Mouse (Mus musculus) CH12.LX (cell line): ENCODE results near the gene Itpr1.

Source experiments
- BHLHE40 ChIP-seq: IDR thresholded peaks from 2 replicates; pipeline ENCODE4 v1.6.1; 2011; ENCODE audit warnings: mild to moderate bottlenecking, low read depth, low read length, improper control_type of control experiment
- CTCF ChIP-seq, 2 experiments: IDR thresholded peaks in 1 of 2; conservative IDR thresholded peaks in 1 of 2; 2 replicates each; pipeline ENCODE4 v1.5.1; 2011 to 2012; ENCODE audit warnings: low read depth in 2 of 2, low read length in 2 of 2, improper control_type of control experiment in 1 of 2, inconsistent platforms in 1 of 2, mild to moderate bottlenecking in 1 of 2, moderate library complexity in 1 of 2
- EP300 ChIP-seq: IDR thresholded peaks from 2 replicates; pipeline ENCODE4 v1.6.1; 2011; ENCODE audit warnings: low read length, improper control_type of control experiment
- KAT2A ChIP-seq: IDR thresholded peaks from 2 replicates; pipeline ENCODE4 v1.6.1; 2012; ENCODE audit warnings: low read length, improper control_type of control experiment, inconsistent platforms; ENCODE audit not compliant: insufficient replicate concordance
- MAZ ChIP-seq: IDR thresholded peaks from 2 replicates; pipeline ENCODE4 v1.6.1; 2012; ENCODE audit warnings: low read depth, mild to moderate bottlenecking, inconsistent platforms, low read length, improper control_type of control experiment, moderate library complexity
- MXI1 ChIP-seq: IDR thresholded peaks from 2 replicates; pipeline ENCODE4 v1.6.1; 2011; ENCODE audit warnings: mild to moderate bottlenecking, low read depth, low read length, improper control_type of control experiment
- NELFE ChIP-seq: IDR thresholded peaks from 2 replicates; pipeline ENCODE4 v1.6.1; 2011; ENCODE audit warnings: low read depth, low read length, improper control_type of control experiment
- POLR2A ChIP-seq: IDR thresholded peaks from 2 replicates; pipeline ENCODE4 v1.6.1; 2011; ENCODE audit warnings: low read depth, mild to moderate bottlenecking, improper control_type of control experiment, low read length
- USF1 ChIP-seq: IDR thresholded peaks from 2 replicates; pipeline ENCODE4 v1.6.1; 2014; ENCODE audit warnings: low read depth, mild to moderate bottlenecking, inconsistent platforms, low read length, improper control_type of control experiment
- USF2 ChIP-seq: conservative IDR thresholded peaks from 2 replicates; pipeline ENCODE4 v1.6.1; 2011; ENCODE audit warnings: low read depth, low read length, improper control_type of control experiment
- ZNF384 ChIP-seq: IDR thresholded peaks from 2 replicates; pipeline ENCODE4 v1.6.1; 2012; ENCODE audit warnings: low read depth, low read length, improper control_type of control experiment, inconsistent platforms

GRCm38 (mm10) chr6:108206914-108207566 lies 5.9 kb upstream of the Itpr1 start:
- TF ChIP-seq CTCF (conservative IDR thresholded peaks at IDR 0.05 in 1 of 2, IDR thresholded peaks at IDR 0.05 in 1 of 2; ENCODE audit: low read depth in 2 of 2, low read length in 2 of 2) (no peak), BHLHE40 (no peak), MAZ (no peak), POLR2A (no peak), USF2 (no peak), MXI1 (no peak), EP300 (0 out of 2 replicates have a peak, but pooled peaks have one; percentile 48), USF1 (no peak), ZNF384 (no peak), NELFE (no peak), KAT2A (no peak)
